In the genomic region with DNA sequence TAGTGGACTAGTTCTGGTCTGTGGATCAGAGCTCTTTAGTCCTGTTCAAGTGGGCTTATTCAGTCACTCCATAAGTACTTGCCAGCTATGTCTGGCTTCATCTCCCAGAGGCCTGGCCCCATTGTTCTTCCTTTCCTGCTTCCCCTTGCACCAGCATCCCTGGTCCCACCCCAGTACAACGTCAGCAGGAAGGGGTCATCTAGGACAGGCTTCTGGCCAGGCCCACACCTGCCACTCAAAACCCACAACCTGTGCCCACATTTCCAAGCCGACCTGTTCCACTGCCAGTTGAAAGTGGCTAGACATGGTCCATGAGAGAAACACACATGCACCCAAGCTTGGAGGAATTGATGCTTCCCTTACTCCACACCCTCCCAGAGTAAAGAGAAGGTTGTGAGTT, we compare ENCODE assay signal across 13 mouse cellular contexts.
A peak's percentile ranks its signal among the peaks of the same experiment; 100 is the strongest.
DNase-seq lines count a peak whose midpoint lies in the region; ATAC-seq and TF ChIP-seq lines count a peak whose summit lies in the region.
"Had no signal": no experiment of that assay in that cellular context is flagged by ENCODE, and none has a peak within 500 bp of the region (broad histone marks: within the 10 kb centered on the region; RNA-seq: fewer than 3 reads in every experiment).

No protein-coding gene starts in this region.

- no peaks in the 10 kb centered on the region for H3K9me3 ChIP-seq in limb, embryonic 15.5 days
- H3K9me3 ChIP-seq in limb, embryonic 10.5 days (replicated peaks): no peaks in the 10 kb centered on the region
- H3K9me3 ChIP-seq: neural tube, embryonic 15.5 days had no signal

- H3K4me1 ChIP-seq in limb, embryonic 15.5 days: peaks cover 36% of the 10 kb centered on the region
- peaks cover 43% of the 10 kb centered on the region for H3K4me1 ChIP-seq in limb, embryonic 10.5 days
- H3K4me1 ChIP-seq in brown adipose tissue, adult 24 weeks (ENCODE audit: control insufficient read depth, insufficient read depth, insufficient read length, low read length): peaks cover 25% of the 10 kb centered on the region

- no peak overlapping the region for H3K4me2 ChIP-seq in limb, embryonic 15.5 days
- H3K4me2 ChIP-seq: neural tube, embryonic 15.5 days had no signal

- peak overlapping the region; percentile 82 for H3K4me3 ChIP-seq in gastrocnemius, adult 2 months
- H3K4me3 ChIP-seq in limb, embryonic 15.5 days: no peak overlapping the region
- no peak overlapping the region for H3K4me3 ChIP-seq in limb, embryonic 10.5 days
- H3K4me3 ChIP-seq in brown adipose tissue, adult 24 weeks (ENCODE audit: insufficient read depth, low read depth, low read length): no peak overlapping the region
- H3K4me3 ChIP-seq: neural tube, embryonic 15.5 days had no signal

- DNase-seq in gastrocnemius, adult 2 months: peak; percentile 65
- DNase-seq in gastrocnemius, postnatal 25 days: no peak
- DNase-seq in limb, embryonic 10.5 days (ENCODE audit: low spot score): no peak
- DNase-seq in kidney, postnatal 14 days: peak; percentile 39
- no peak for DNase-seq in spleen, postnatal 36 days (ENCODE audit: low spot score in 2 of 2)
- no peak for DNase-seq in retina, embryonic 14.5 days (ENCODE audit: low spot score)
- DNase-seq: adrenal gland, postnatal 36 days; cerebellum, postnatal 36 days; right cerebral cortex, postnatal 25 days had no signal

- H3K36me3 ChIP-seq in limb, embryonic 15.5 days: no peaks in the 10 kb centered on the region
- no peaks in the 10 kb centered on the region for H3K36me3 ChIP-seq in limb, embryonic 10.5 days
- H3K36me3 ChIP-seq: neural tube, embryonic 15.5 days had no signal

- no peak overlapping the region for H3K9ac ChIP-seq in limb, embryonic 15.5 days
- H3K9ac ChIP-seq: neural tube, embryonic 15.5 days had no signal

- intact Hi-C loops in gastrocnemius, adult 2 months (cut with DNase I): no loop called here

- TF ChIP-seq CTCF in gastrocnemius, adult 2 months (IDR thresholded peaks at IDR 0.05): no peak

- no peak for ATAC-seq in limb, embryonic 15.5 days (ENCODE audit: insufficient number of reproducible peaks, low FRiP score, low TSS enrichment, low read depth)

- H3K27ac ChIP-seq in gastrocnemius, adult 2 months: peak overlapping the region; percentile 96
- peak overlapping the region; percentile 24; the same call in 1 of the 2 replicates for H3K27ac ChIP-seq in limb, embryonic 15.5 days
- H3K27ac ChIP-seq in limb, embryonic 10.5 days: no peak overlapping the region; the same call in 1 of the 2 replicates
- peak overlapping the region; percentile 80 for H3K27ac ChIP-seq in brown adipose tissue, adult 24 weeks (replicated peaks; ENCODE audit: low read depth, low read length)
- H3K27ac ChIP-seq: macrophage; neural tube, embryonic 15.5 days had no signal

- no peaks in the 10 kb centered on the region for H3K27me3 ChIP-seq in limb, embryonic 15.5 days
- no peaks in the 10 kb centered on the region for H3K27me3 ChIP-seq in limb, embryonic 10.5 days (ENCODE audit: low read depth, poor library complexity, severe bottlenecking)
- H3K27me3 ChIP-seq: neural tube, embryonic 15.5 days had no signal

- WGBS in limb, embryonic 15.5 days: 61% methylated on average over 2 of the region's 2 CpGs
- WGBS in limb, embryonic 10.5 days: 77% methylated on average over 2 of the region's 2 CpGs

Comparison
In these comparisons a context has a peak if more than half of its experiments do, and no peak if none do; other contexts are left out.
1. DNase-seq: peak in gastrocnemius, adult 2 months (single experiment) and kidney, postnatal 14 days (single experiment); none in gastrocnemius, postnatal 25 days (single experiment), limb, embryonic 10.5 days (single experiment), spleen, postnatal 36 days (0 of 2) and retina, embryonic 14.5 days (single experiment).